25 mouse cellular contexts compared by ENCODE assay signal in the genomic region with DNA sequence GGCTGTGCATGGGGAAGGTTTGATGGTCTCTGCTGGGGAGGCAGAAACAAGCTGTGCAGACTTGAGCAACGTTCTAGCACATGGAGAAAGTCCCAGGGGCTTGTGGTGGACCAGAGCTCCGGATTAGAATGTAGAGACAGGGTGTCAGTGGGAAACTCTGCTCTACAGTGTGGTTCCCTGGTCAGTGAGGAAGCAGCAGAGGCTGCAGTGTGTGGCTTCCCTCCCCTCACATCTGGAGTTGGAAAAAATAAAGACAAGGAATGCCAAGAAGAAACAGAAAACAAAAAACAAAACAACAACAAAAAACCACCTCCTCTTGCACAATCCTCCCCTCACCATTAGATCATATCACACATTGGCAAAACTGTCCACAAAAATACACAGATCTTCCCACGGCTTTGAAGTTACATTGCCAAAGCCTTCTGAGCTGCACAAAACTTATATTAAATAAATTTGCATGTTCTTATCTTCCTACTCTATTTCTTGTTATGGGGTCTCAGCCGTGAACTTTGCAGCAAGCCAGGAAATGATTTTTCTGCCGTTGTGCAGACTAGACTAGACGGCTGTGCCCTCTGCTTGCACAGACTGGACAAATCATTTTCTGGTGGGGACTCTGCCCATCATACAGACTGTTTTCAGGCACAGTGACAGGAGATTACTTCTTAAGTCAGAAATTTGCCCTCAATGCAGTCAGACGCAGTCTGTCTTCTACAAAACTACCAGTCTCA.
"Had no signal": no experiment of that assay in that cellular context is flagged by ENCODE, and none has a peak within 500 bp of the region (broad histone marks: within the 10 kb centered on the region; RNA-seq: fewer than 3 reads in every experiment).

No protein-coding gene starts in this region.

- H3K27me3 ChIP-seq: heart, embryonic 12.5 days; hindbrain, embryonic 12.5 days; intestine, embryonic 15.5 days; limb, embryonic 12.5 days had no signal

- ATAC-seq: forebrain, embryonic 16.5 days; hindbrain, embryonic 16.5 days; inflammation-experienced regulatory T-cells, adult 6 months; intestine, embryonic 15.5 days; intestine, postnatal 0 days had no signal

- H3K4me1 ChIP-seq: heart, embryonic 10.5 days; heart, embryonic 12.5 days; hindbrain, embryonic 10.5 days; hindbrain, embryonic 12.5 days; intestine, embryonic 15.5 days; limb, embryonic 10.5 days; limb, embryonic 12.5 days had no signal

- H3K4me3 ChIP-seq: gastrocnemius, adult 2 months; heart, embryonic 10.5 days; heart, embryonic 12.5 days; hindbrain, embryonic 10.5 days; hindbrain, embryonic 12.5 days; intestine, embryonic 15.5 days; layer of hippocampus, adult 2 months; limb, embryonic 10.5 days; limb, embryonic 12.5 days had no signal

- DNase-seq: gastrocnemius, adult 2 months; gastrocnemius, postnatal 10 days; gastrocnemius, postnatal 25 days; heart, adult 18-20 months; heart, postnatal 10 days; heart, postnatal 4 days; kidney, adult 18-20 months; kidney, adult 8-10 months; kidney, postnatal 10 days; kidney, postnatal 25 days; kidney, postnatal 4 days; liver had no signal

- H3K4me2 ChIP-seq: heart, embryonic 12.5 days; hindbrain, embryonic 12.5 days; hindbrain, embryonic 14.5 days; intestine, embryonic 15.5 days; limb, embryonic 12.5 days had no signal

- H3K27ac ChIP-seq: gastrocnemius, adult 2 months; heart, embryonic 10.5 days; hindbrain, embryonic 10.5 days; hindbrain, embryonic 12.5 days; hindbrain, embryonic 14.5 days; intestine, embryonic 15.5 days; layer of hippocampus, adult 2 months; limb, embryonic 10.5 days; limb, embryonic 12.5 days had no signal

- H3K9ac ChIP-seq: heart, embryonic 12.5 days; hindbrain, embryonic 12.5 days; hindbrain, embryonic 14.5 days; intestine, embryonic 15.5 days; limb, embryonic 12.5 days had no signal

- H3K9me3 ChIP-seq: intestine, embryonic 15.5 days; limb, embryonic 10.5 days had no signal

- H3K36me3 ChIP-seq: heart, embryonic 10.5 days; heart, embryonic 12.5 days; hindbrain, embryonic 10.5 days; hindbrain, embryonic 12.5 days; intestine, embryonic 15.5 days; limb, embryonic 10.5 days; limb, embryonic 12.5 days had no signal
